In genomic region chr8:47664231-47664785, GRCm38 (mm10) we compare ENCODE assay signal across 20 mouse cellular contexts. TPM values are rescaled to one million over a fixed set of nuclear protein-coding genes. Genes with fewer than 3 reads are reported as not detected.
DNase-seq lines count a peak whose midpoint lies in the region; ATAC-seq lines count a peak whose summit lies in the region.
"Had no signal": no experiment of that assay in that cellular context is flagged by ENCODE, and none has a peak within 500 bp of the region (broad histone marks: within the 10 kb centered on the region; RNA-seq: fewer than 3 reads in every experiment).

No protein-coding gene starts in this region.

- H3K27me3 ChIP-seq in forebrain, embryonic 13.5 days: no peaks in the 10 kb centered on the region
- H3K27me3 ChIP-seq: CH12.LX; embryonic facial prominence, embryonic 12.5 days; Patski had no signal

- intact Hi-C loops in left cerebral cortex, postnatal 4 days (cut with DNase I): no loop called here

- H3K4me3 ChIP-seq in forebrain, embryonic 13.5 days: no peak overlapping the region
- H3K4me3 ChIP-seq: embryonic facial prominence, embryonic 12.5 days; gastrocnemius, adult 2 months; heart, embryonic 10.5 days had no signal

- H3K4me1 ChIP-seq in forebrain, embryonic 13.5 days: no peaks in the 10 kb centered on the region
- H3K4me1 ChIP-seq: embryonic facial prominence, embryonic 12.5 days; heart, embryonic 10.5 days had no signal

- DNase-seq in cerebellum, postnatal 14 days: peak; percentile 56 to 59
- DNase-seq in cerebellum, adult 8-10 months: no peak
- peak; percentile 14 for DNase-seq in left cerebral cortex, postnatal 4 days
- DNase-seq in left cerebral cortex, adult 11 months (ENCODE audit: low spot score): no peak
- DNase-seq in adrenal gland, postnatal 25 days: peak; percentile 15
- DNase-seq: cerebellum, adult 18-20 months; gastrocnemius, adult 2 months; gastrocnemius, postnatal 25 days; heart, adult 18-20 months; heart, postnatal 10 days; kidney, adult 2 months had no signal

- no peak overlapping the region for H3K27ac ChIP-seq in forebrain, embryonic 13.5 days
- H3K27ac ChIP-seq: embryonic facial prominence, embryonic 12.5 days; gastrocnemius, adult 2 months; heart, embryonic 10.5 days; hindbrain, embryonic 14.5 days had no signal

- no peak overlapping the region for H3K9ac ChIP-seq in forebrain, embryonic 13.5 days
- H3K9ac ChIP-seq: embryonic facial prominence, embryonic 12.5 days; hindbrain, embryonic 14.5 days had no signal

- H3K36me3 ChIP-seq in forebrain, embryonic 13.5 days (ENCODE audit: poor library complexity, severe bottlenecking): peaks cover 18% of the 10 kb centered on the region

- no peak overlapping the region for H3K4me2 ChIP-seq in forebrain, embryonic 13.5 days
- H3K4me2 ChIP-seq: embryonic facial prominence, embryonic 12.5 days; hindbrain, embryonic 14.5 days had no signal

- ATAC-seq in forebrain, embryonic 13.5 days: no peak
- ATAC-seq: activated CD4-positive, CD25-positive, alpha-beta regulatory T cell, adult 4 months; forebrain, embryonic 16.5 days; intestine, embryonic 16.5 days; Patski had no signal

- no peaks in the 10 kb centered on the region for H3K9me3 ChIP-seq in forebrain, embryonic 13.5 days (replicated peaks)
- H3K9me3 ChIP-seq: embryonic facial prominence, embryonic 12.5 days; heart, embryonic 10.5 days had no signal

- whole genome bisulfite sequencing in forebrain, embryonic 13.5 days: 90% methylated on average over 8 of the region's 8 CpGs

RNA-seq across cellular contexts. Expression of gene Ing2, which starts 11.0 kb away (rescaled TPM):
- 10 to 100 TPM; 25.3 to 26.1 TPM for total RNA-seq in left cerebral cortex, postnatal 4 days (2021)
- total RNA-seq in adrenal gland, postnatal 25 days (2021): 26.8 and 28.9 TPM in 2 replicates
- 6.5 and 7.5 TPM in 2 replicates for polyA plus RNA-seq in forebrain, embryonic 13.5 days (2015; fragmentation: Nextera tagmentation; extraction: Ambion mirVana)

RNA-seq across cellular contexts. Expression of gene Cdkn2aip, which starts 49.4 kb away (rescaled TPM):
- 10 to 100 TPM; 15.7 to 19.8 TPM for total RNA-seq in left cerebral cortex, postnatal 4 days (2021)
- 10.9 and 17.2 TPM in 2 replicates for total RNA-seq in adrenal gland, postnatal 25 days (2021)
- 47.3 and 47.9 TPM in 2 replicates for polyA plus RNA-seq in forebrain, embryonic 13.5 days (2015; fragmentation: Nextera tagmentation; extraction: Ambion mirVana)

Comparison
In these comparisons a context has a peak if more than half of its experiments do, and no peak if none do; other contexts are left out.
1. DNase-seq: peak in cerebellum, postnatal 14 days (2 of 2), left cerebral cortex, postnatal 4 days (single experiment) and adrenal gland, postnatal 25 days (single experiment); none in cerebellum, adult 8-10 months (single experiment) and left cerebral cortex, adult 11 months (single experiment).